Mouse (Mus musculus) kidney, adult 2 months (tissue): ENCODE results near the gene Sycn.

Experiments used
- CTCF ChIP-seq: fragments of 200-500 bp; conservative IDR thresholded peaks from 2 replicates; pipeline ENCODE4 v1.5.1; 2011; ENCODE audit warnings: low read depth, mild to moderate bottlenecking, control low read depth, low read length, moderate library complexity, mixed read lengths; ENCODE audit not compliant: insufficient read depth, insufficient read length
- POLR2A ChIP-seq: fragments of 200-500 bp; IDR thresholded peaks from one replicate; pipeline ENCODE4 v1.6.1; 2011; ENCODE audit warnings: low read depth, low read length, control low read depth

DNA sequence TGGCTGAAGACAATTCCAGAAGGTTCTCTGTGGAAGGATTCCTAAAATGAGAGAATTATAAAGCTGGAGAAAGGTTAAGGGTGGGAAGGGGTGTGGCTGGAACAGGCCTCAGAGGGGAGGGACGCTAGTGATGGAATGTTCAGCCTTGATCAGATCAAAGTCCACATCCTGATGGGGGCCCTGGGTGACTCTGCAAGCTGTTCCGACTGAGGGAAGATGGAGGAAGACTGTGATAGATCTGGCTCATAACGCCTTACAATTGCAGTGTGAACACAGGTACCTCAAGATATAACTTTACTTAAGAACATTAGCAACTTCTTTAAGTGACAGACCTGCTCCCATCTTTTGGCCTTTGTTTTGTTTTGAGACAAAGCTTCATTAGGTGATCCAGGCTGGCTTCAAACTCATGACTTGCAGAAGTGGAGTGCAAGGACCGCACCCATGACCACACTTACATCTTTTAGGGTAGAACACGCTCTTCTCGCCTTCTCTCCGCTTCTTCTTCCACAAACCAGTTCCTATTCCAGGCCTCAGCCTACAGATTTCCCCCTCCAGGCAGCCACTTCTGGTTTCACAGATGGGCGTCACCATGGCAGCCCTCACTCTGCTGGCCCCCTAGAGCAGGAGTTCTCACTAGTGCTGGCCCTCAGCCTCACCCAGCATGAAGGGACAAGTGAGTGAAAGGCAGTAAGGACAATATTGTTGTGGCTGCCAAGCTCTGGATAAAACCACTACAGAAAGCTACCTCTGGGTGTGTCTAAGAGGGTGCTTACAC lies 43.1 kb downstream of the Sycn start:
- TF ChIP-seq CTCF (no peak), POLR2A (no peak)
